In the genomic region with DNA sequence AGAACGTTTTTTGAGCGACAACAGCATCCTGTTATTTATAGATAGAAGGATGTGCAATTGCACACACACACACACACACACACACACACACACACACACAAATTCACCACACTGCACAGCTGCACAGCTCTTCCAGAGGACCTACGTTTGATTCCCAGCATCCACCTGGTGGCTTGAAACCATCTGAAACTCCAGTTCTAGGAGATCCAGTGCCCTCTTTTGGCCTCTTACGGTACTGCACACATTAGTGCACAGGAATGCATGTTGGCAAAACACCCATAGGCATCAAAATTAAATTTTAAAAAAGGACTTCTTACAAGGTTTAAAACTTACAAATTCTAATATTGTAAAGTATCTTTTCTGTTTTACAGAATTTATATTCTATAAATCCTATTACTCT, we compare ENCODE assay signal across 22 mouse cellular contexts.
DNase-seq lines count a peak whose midpoint lies in the region; ATAC-seq and TF ChIP-seq lines count a peak whose summit lies in the region.
"Had no signal": no experiment of that assay in that cellular context is flagged by ENCODE, and none has a peak within 500 bp of the region (broad histone marks: within the 10 kb centered on the region; RNA-seq: fewer than 3 reads in every experiment).

No protein-coding gene starts in this region.

- H3K4me1 ChIP-seq in liver, embryonic 14.5 days (replicated peaks; ENCODE audit: control insufficient read depth in 2 of 2, insufficient read depth in 2 of 2, low read length in 1 of 2), result no peaks in the 10 kb centered on the region
- H3K4me1 ChIP-seq: embryonic facial prominence, embryonic 15.5 days; heart, embryonic 12.5 days; limb, embryonic 13.5 days had no signal

- H3K9ac ChIP-seq in liver, embryonic 14.5 days (replicated peaks), result no peak overlapping the region
- H3K9ac ChIP-seq: embryonic facial prominence, embryonic 15.5 days; heart, embryonic 12.5 days; hindbrain, embryonic 15.5 days; limb, embryonic 13.5 days; midbrain, embryonic 13.5 days had no signal

- H3K27ac ChIP-seq in liver, embryonic 14.5 days, result no peak overlapping the region
- H3K27ac ChIP-seq: embryonic facial prominence, embryonic 15.5 days; forebrain, embryonic 10.5 days; hindbrain, embryonic 15.5 days; limb, embryonic 13.5 days; midbrain, embryonic 13.5 days had no signal

- peak; percentile 30; the same call in 1 of the 2 replicates for TF ChIP-seq CTCF in liver, embryonic 14.5 days (IDR thresholded peaks at IDR 0.05; ENCODE audit: low read depth)

- ATAC-seq in liver, embryonic 14.5 days (ENCODE audit: insufficient read depth), result no peak
- no peak for ATAC-seq in inflammation-experienced regulatory T-cells, adult 6 months
- ATAC-seq: midbrain, embryonic 13.5 days had no signal

- no peaks in the 10 kb centered on the region for H3K27me3 ChIP-seq in liver, embryonic 14.5 days (ENCODE audit: control insufficient read depth, insufficient read depth, low read length)
- H3K27me3 ChIP-seq: embryonic facial prominence, embryonic 15.5 days; heart, embryonic 12.5 days; hindbrain, embryonic 15.5 days; limb, embryonic 13.5 days; midbrain, embryonic 13.5 days had no signal

- no peaks in the 10 kb centered on the region for H3K9me3 ChIP-seq in liver, embryonic 14.5 days (ENCODE audit: control insufficient read depth, low read length)
- H3K9me3 ChIP-seq: embryonic facial prominence, embryonic 15.5 days; hindbrain, embryonic 15.5 days; limb, embryonic 13.5 days had no signal

- H3K4me2 ChIP-seq in liver, embryonic 14.5 days (ENCODE audit: low read depth), result no peak overlapping the region
- H3K4me2 ChIP-seq: embryonic facial prominence, embryonic 15.5 days; heart, embryonic 12.5 days; hindbrain, embryonic 15.5 days; limb, embryonic 13.5 days; midbrain, embryonic 13.5 days had no signal

- no peaks in the 10 kb centered on the region for H3K36me3 ChIP-seq in liver, embryonic 14.5 days (replicated peaks; ENCODE audit: control insufficient read depth, insufficient read depth, low read depth)
- H3K36me3 ChIP-seq: embryonic facial prominence, embryonic 15.5 days; forebrain, embryonic 10.5 days; heart, embryonic 12.5 days; hindbrain, embryonic 15.5 days; limb, embryonic 13.5 days had no signal

- H3K4me3 ChIP-seq in liver, embryonic 14.5 days (ENCODE audit: insufficient read depth in 1 of 2, low read depth in 2 of 2, low read length in 2 of 2), result no peak overlapping the region
- H3K4me3 ChIP-seq: embryonic facial prominence, embryonic 15.5 days; forebrain, embryonic 10.5 days; heart, embryonic 12.5 days; hindbrain, embryonic 15.5 days; limb, embryonic 13.5 days; midbrain, embryonic 13.5 days had no signal

- 72% methylated on average over 4 of the region's 4 CpGs for WGBS in liver, embryonic 14.5 days (ENCODE audit: insufficient replicate concordance)

- DNase-seq in liver, embryonic 14.5 days (ENCODE audit: low read depth in 3 of 3, low spot score in 3 of 3), result no peak
- DNase-seq in liver, result no peak
- peak; percentile 7 for DNase-seq in 416B (ENCODE audit: low read depth)
- peak; percentile 45 for DNase-seq in ES-CJ7 (ENCODE audit: low read depth, low spot score)
- peak; percentile 49 for DNase-seq in ZHBTc4 (ENCODE audit: low read depth, low spot score)
- DNase-seq in gastrocnemius, postnatal 25 days, result no peak
- DNase-seq: adrenal gland, postnatal 25 days; cerebellum, adult 8-10 months; gastrocnemius, postnatal 14 days; kidney, adult 2 months; kidney, postnatal 25 days; layer of hippocampus, adult 9-11 months; lung, adult 2 months; retina, postnatal 1 day; right cerebral cortex, postnatal 4 days had no signal

- no peak for TF ChIP-seq EP300 in liver, embryonic 14.5 days (IDR thresholded peaks at IDR 0.05; ENCODE audit: low read depth)

Comparison
In these comparisons a context has a peak if more than half of its experiments do, and no peak if none do; other contexts are left out.
1. DNase-seq: peak in 416B (single experiment), ES-CJ7 (single experiment) and ZHBTc4 (single experiment); none in liver, embryonic 14.5 days (0 of 3), liver (single experiment) and gastrocnemius, postnatal 25 days (single experiment).